Mouse (Mus musculus) intestine, embryonic 14.5 days (tissue): ENCODE results near the gene Kctd20. TPM values are rescaled to one million over a fixed set of nuclear protein-coding genes. Genes with fewer than 3 reads are reported as not detected.
A peak's percentile ranks its signal among the peaks of the same experiment; 100 is the strongest.

Source experiments
- ATAC-seq: fragments of 200-750 bp; cut with Nextera tagmentation; replicated peaks from 2 replicates; pipeline ENCODE4 v1.8.0; 2017; ENCODE audit warnings: low read depth, moderate number of reproducible peaks, moderate TSS enrichment, moderate library complexity; ENCODE audit not compliant: low FRiP score, low TSS enrichment
- DNase-seq: peaks from one replicate; pipeline ENCODE4 v3.0.0-alpha.2; 2018; ENCODE audit warnings: low spot score
- H3K27ac ChIP-seq: fragments of 300-500 bp; sonication (generic); 2 replicates; pipeline ENCODE4 v1.5.1; 2014; ENCODE audit warnings: low read depth, mild to moderate bottlenecking, control low read depth
- H3K27me3 ChIP-seq: fragments of 300-500 bp; sonication (generic); replicated peaks from 2 replicates; pipeline ENCODE4 v1.6.1; 2014; ENCODE audit warnings: low read length, control low read depth; ENCODE audit not compliant: control insufficient read depth, insufficient read depth
- H3K36me3 ChIP-seq: fragments of 300-500 bp; sonication (generic); 2 replicates; pipeline ENCODE4 v1.6.1; 2014; ENCODE audit warnings: low read length, control low read depth; ENCODE audit not compliant: control insufficient read depth, insufficient read depth
- H3K4me1 ChIP-seq: fragments of 300-500 bp; sonication (generic); replicated peaks from 2 replicates; pipeline ENCODE4 v1.6.1; 2014; ENCODE audit warnings: low read length, control low read depth, mixed read lengths; ENCODE audit not compliant: control insufficient read depth, insufficient read depth
- H3K4me2 ChIP-seq: fragments of 300-500 bp; sonication (generic); 2 replicates; pipeline ENCODE4 v1.6.1; 2014; ENCODE audit warnings: low read length
- H3K4me3 ChIP-seq: fragments of 300-500 bp; sonication (generic); 2 replicates; pipeline ENCODE4 v1.5.1; 2014; ENCODE audit warnings: low read depth, low read length, control low read depth, mixed read lengths
- H3K9ac ChIP-seq: fragments of 300-500 bp; sonication (generic); 2 replicates; pipeline ENCODE4 v1.6.1; 2014; ENCODE audit warnings: mild to moderate bottlenecking, low read length
- H3K9me3 ChIP-seq: fragments of 300-500 bp; sonication (generic); 2 replicates; pipeline ENCODE4 v1.6.1; 2016; ENCODE audit warnings: low read length, control low read depth; ENCODE audit not compliant: control insufficient read depth
- WGBS: fragments of 180-500 bp; shearing (Covaris S2); extraction: QIAGEN DNeasy Blood & Tissue Kit; methylation state at CpG from one replicate; pipeline ENCODE4 v1.1.7; 2014; 5-methylcytosine and 5-hydroxymethylcytosine counted together
- polyA plus RNA-seq: library from polyadenylated mRNA; unstranded; fragments of >200 nt; fragmentation: Nextera tagmentation; extraction: Ambion mirVana; gene quantifications from 2 replicates; pipeline ENCODE4 v1.2.1, GENCODE M21; 2014

Kctd20 gene
- polyA plus RNA-seq, 1 experiment from 2014 or later, result 72.6 TPM

GRCm38 (mm10) chr17:28913940-28914339 lies 37.8 kb upstream of the Kctd20 start:
- H3K36me3 ChIP-seq, result no peaks in the 10 kb centered on the region
- WGBS, result 49% methylated on average over 6 of the region's 6 CpGs
- peaks cover 2% of the 10 kb centered on the region; the same call in 1 of the 2 replicates for H3K4me1 ChIP-seq
- no peaks in the 10 kb centered on the region for H3K9me3 ChIP-seq
- H3K9ac ChIP-seq, result no peak overlapping the region
- H3K27ac ChIP-seq, result no peak overlapping the region
- no peak for DNase-seq
- H3K4me3 ChIP-seq, result peak overlapping the region; percentile 16; the same call in 1 of the 2 replicates
- no peaks in the 10 kb centered on the region for H3K27me3 ChIP-seq
- ATAC-seq, result no peak
- peak overlapping the region; percentile 33 for H3K4me2 ChIP-seq

GRCm38 (mm10) chr17:28915060-28915628 lies 36.6 kb upstream of the Kctd20 start, which contains the start of gene 4930539E08Rik:
4930539E08Rik (minus strand) TSS chr17:28915324.
- Histone ChIP-seq H3K27me3 (no peaks in the 10 kb centered on the region), H3K9me3 (no peaks in the 10 kb centered on the region), H3K4me1 (no peaks in the 10 kb centered on the region), H3K36me3 (no peaks in the 10 kb centered on the region), H3K27ac (peak within 1 kb of the TSS; percentile 62), H3K9ac (peak within 1 kb of the TSS; percentile 13; the same call in 1 of the 2 replicates), H3K4me2 (peak within 1 kb of the TSS; percentile 33), H3K4me3 (peak within 1 kb of the TSS; percentile 16)
- WGBS, result 66% methylated on average over 12 of the region's 12 CpGs
- 0 out of 2 replicates have a peak, but pooled peaks have one; percentile 67 for ATAC-seq
- no peak for DNase-seq

GRCm38 (mm10) chr17:28916520-28916919 lies 35.2 kb upstream of the Kctd20 start:
- Histone ChIP-seq H3K9me3 (no peaks in the 10 kb centered on the region), H3K9ac (no peak overlapping the region), H3K36me3 (no peaks in the 10 kb centered on the region), H3K4me3 (no peak overlapping the region), H3K4me1 (no peaks in the 10 kb centered on the region), H3K27me3 (no peaks in the 10 kb centered on the region), H3K4me2 (no peak overlapping the region), H3K27ac (no peak overlapping the region)
- ATAC-seq, result no peak
- no peak for DNase-seq
- 67% methylated on average over 1 of the region's 1 CpGs for WGBS

GRCm38 (mm10) chr17:28921086-28921485 lies 30.7 kb upstream of the Kctd20 start:
- Histone ChIP-seq H3K9me3 (no peaks in the 10 kb centered on the region), H3K4me2 (no peak overlapping the region), H3K27ac (no peak overlapping the region), H3K4me1 (no peaks in the 10 kb centered on the region), H3K9ac (no peak overlapping the region), H3K4me3 (no peak overlapping the region), H3K27me3 (no peaks in the 10 kb centered on the region), H3K36me3 (no peaks in the 10 kb centered on the region)
- ATAC-seq (no peak), DNase-seq (no peak)
- WGBS, result 67% methylated on average over 8 of the region's 8 CpGs

- DNase-seq, result no peak
- Histone ChIP-seq H3K27me3 (no peaks in the 10 kb centered on the region), H3K4me2 (no peak overlapping the region), H3K9ac (no peak overlapping the region), H3K4me1 (no peaks in the 10 kb centered on the region), H3K4me3 (no peak overlapping the region), H3K9me3 (no peaks in the 10 kb centered on the region), H3K36me3 (no peaks in the 10 kb centered on the region), H3K27ac (no peak overlapping the region)
- WGBS, result 58% methylated on average over 6 of the region's 6 CpGs
- ATAC-seq, result no peak
Observed at GRCm38 (mm10) chr17:28922096-28922495, 29.7 kb upstream of the Kctd20 start.

GRCm38 (mm10) chr17:28924957-28925595 lies 26.7 kb upstream of the Kctd20 start:
- Histone ChIP-seq H3K9ac (no peak overlapping the region), H3K4me3 (no peak overlapping the region), H3K36me3 (no peaks in the 10 kb centered on the region), H3K4me1 (peaks cover 4% of the 10 kb centered on the region; the same call in 1 of the 2 replicates), H3K9me3 (no peaks in the 10 kb centered on the region), H3K4me2 (no peak overlapping the region), H3K27ac (no peak overlapping the region), H3K27me3 (no peaks in the 10 kb centered on the region)
- DNase-seq, result no peak
- 84% methylated on average over 8 of the region's 8 CpGs for WGBS
- ATAC-seq, result no peak

GRCm38 (mm10) chr17:28926380-28926779 lies 25.4 kb upstream of the Kctd20 start:
- ATAC-seq, result no peak
- 13% methylated on average over 13 of the region's 13 CpGs for WGBS
- H3K27ac ChIP-seq, result no peak overlapping the region

GRCm38 (mm10) chr17:28926866-28927635 lies 24.7 kb upstream of the Kctd20 start:
- 47% methylated on average over 15 of the region's 15 CpGs for WGBS
- ATAC-seq (no peak), DNase-seq (peak; percentile 73)
- Histone ChIP-seq H3K4me1 (peaks cover 13% of the 10 kb centered on the region; the same call in 1 of the 2 replicates), H3K9ac (no peak overlapping the region), H3K36me3 (no peaks in the 10 kb centered on the region), H3K27ac (no peak overlapping the region), H3K27me3 (no peaks in the 10 kb centered on the region), H3K4me2 (no peak overlapping the region), H3K9me3 (no peaks in the 10 kb centered on the region), H3K4me3 (no peak overlapping the region)

More at GRCm38 (mm10) chr17:28926380-28926779, 25.4 kb upstream of the Kctd20 start:
- DNase-seq, result peak; percentile 90
- no peak overlapping the region for H3K9ac ChIP-seq
- no peaks in the 10 kb centered on the region for H3K36me3 ChIP-seq
- no peaks in the 10 kb centered on the region for H3K27me3 ChIP-seq
- no peak overlapping the region for H3K4me3 ChIP-seq
- peaks cover 13% of the 10 kb centered on the region; the same call in 1 of the 2 replicates for H3K4me1 ChIP-seq
- no peak overlapping the region for H3K4me2 ChIP-seq
- H3K9me3 ChIP-seq, result no peaks in the 10 kb centered on the region
